Mouse (Mus musculus) ES-E14 (cell line): ENCODE data around the gene Cela2a. TPM values are rescaled to one million over a fixed set of nuclear protein-coding genes. Genes with fewer than 3 reads are reported as not detected.

Source experiments
- DNase-seq: peaks from one replicate; pipeline ENCODE4 v3.0.0-alpha.2; 2013; ENCODE audit warnings: low read depth, low spot score
- H3K27ac ChIP-seq: 2 replicates; pipeline ENCODE4 v1.5.1; 2012; ENCODE audit warnings: low read depth, mild to moderate bottlenecking, low read length, moderate library complexity, mixed read lengths; ENCODE audit not compliant: poor library complexity, insufficient read depth, severe bottlenecking
- H3K36me3 ChIP-seq: 2 replicates; pipeline ENCODE4 v1.6.1; 2012; ENCODE audit warnings: mild to moderate bottlenecking, low read length, moderate library complexity, mixed read lengths; ENCODE audit not compliant: control insufficient read depth, poor library complexity, insufficient read depth, severe bottlenecking
- H3K4me1 ChIP-seq, 2 experiments: fragments of 150-350 bp in 1 of 2; sonication (generic) in 1 of 2; 2 replicates each; pipeline ENCODE4 v1.6.1; 2012; ENCODE audit warnings: low read length in 2 of 2, mild to moderate bottlenecking in 1 of 2, mixed read lengths in 1 of 2; ENCODE audit not compliant: control insufficient read depth in 2 of 2, insufficient read depth in 2 of 2, poor library complexity in 1 of 2
- H3K4me3 ChIP-seq, 2 experiments: fragments of 150-350 bp in 1 of 2; sonication (generic) in 1 of 2; 2 replicates each; pipeline ENCODE4 v1.5.1; 2012; ENCODE audit warnings: low read length in 2 of 2, low read depth in 1 of 2, mild to moderate bottlenecking in 1 of 2, mixed read lengths in 1 of 2; ENCODE audit not compliant: insufficient read depth in 1 of 2, poor library complexity in 1 of 2, severe bottlenecking in 1 of 2
- H3K9ac ChIP-seq: 2 replicates; pipeline ENCODE4 v1.6.1; 2012; ENCODE audit warnings: low read depth, mild to moderate bottlenecking, low read length, mixed read lengths; ENCODE audit not compliant: poor library complexity, insufficient read depth, severe bottlenecking
- H3K9me3 ChIP-seq: fragments of 150-350 bp; sonication (generic); 2 replicates; pipeline ENCODE4 v1.6.1; 2012; ENCODE audit warnings: low read depth, mild to moderate bottlenecking, low read length; ENCODE audit not compliant: control insufficient read depth, insufficient read depth
- CHD2 ChIP-seq: IDR thresholded peaks from 2 replicates; pipeline ENCODE4 v1.6.1; 2014; ENCODE audit warnings: mild to moderate bottlenecking, low read depth, low read length, inconsistent platforms
- HCFC1 ChIP-seq: IDR thresholded peaks from 2 replicates; pipeline ENCODE4 v1.6.1; 2012; ENCODE audit warnings: low read length, inconsistent platforms, borderline replicate concordance; ENCODE audit not compliant: insufficient read depth
- MAFK ChIP-seq: IDR thresholded peaks from 2 replicates; pipeline ENCODE4 v1.6.1; 2014; ENCODE audit warnings: mild to moderate bottlenecking, low read depth, low read length, inconsistent platforms; ENCODE audit not compliant: insufficient read depth
- ZC3H11A ChIP-seq: IDR thresholded peaks from 2 replicates; pipeline ENCODE4 v1.6.1; 2012; ENCODE audit warnings: low read depth, mild to moderate bottlenecking, inconsistent platforms, low read length, borderline replicate concordance
- ZNF384 ChIP-seq: IDR thresholded peaks from 2 replicates; pipeline ENCODE4 v1.6.1; 2012; ENCODE audit warnings: low read depth, low read length, inconsistent platforms
- in situ Hi-C, 2 experiments: fragments of 600-800 bp; cut with MboI; formaldehyde crosslinking; loops; one replicate each; pipeline ENCODE4 v1.15.1; 2025; ENCODE audit warnings: low sequenced_read_pairs in 2 of 2, inconsistent platforms in 1 of 2; ENCODE audit not compliant: unreplicated experiment in 2 of 2
- total RNA-seq: library from RNA; depleted of rRNA; stranded (reverse); fragments of 300-350 nt; gene quantifications from 2 replicates; pipeline ENCODE4 v1.2.3, GENCODE M21; 2012; rRNA removed

Gene Cela2a
- total RNA-seq, 1 experiment = 8.2 TPM

DNA sequence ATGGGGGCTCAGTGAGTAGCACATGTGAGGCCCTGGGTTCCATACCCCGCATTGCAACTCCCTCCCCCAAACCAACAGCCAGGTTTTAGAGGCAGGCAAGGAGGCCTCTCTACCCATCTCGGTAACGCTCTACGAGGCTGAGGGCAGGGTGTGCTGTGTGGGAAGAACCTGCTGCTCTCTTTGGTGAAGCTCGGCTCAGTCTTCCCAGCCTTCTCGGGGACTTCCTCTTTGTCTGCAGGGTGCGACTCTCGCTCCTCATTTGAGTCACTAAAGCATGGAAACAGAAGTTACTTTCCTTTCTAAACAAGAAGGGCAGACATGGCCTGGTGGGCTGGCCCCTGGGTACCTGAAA lies 59.7 kb downstream of the Cela2a start:
- H3K4me3 ChIP-seq = no peak overlapping the region
- H3K27ac ChIP-seq = no peak overlapping the region; the same call in 1 of the 2 replicates
- no peaks in the 10 kb centered on the region for H3K9me3 ChIP-seq
- peaks cover 32% of the 10 kb centered on the region for H3K36me3 ChIP-seq
- no peak overlapping the region for H3K9ac ChIP-seq
- no peak for DNase-seq
- no peak for TF ChIP-seq ZNF384
- no peak for TF ChIP-seq CHD2
- no peak for TF ChIP-seq MAFK
- TF ChIP-seq HCFC1 = no peak
- H3K4me1 ChIP-seq = peaks cover 0 to 5% of the 10 kb centered on the region in 2 experiments; a peak in 2 of 4 replicates
- in situ Hi-C loops = no loop called here

DNA sequence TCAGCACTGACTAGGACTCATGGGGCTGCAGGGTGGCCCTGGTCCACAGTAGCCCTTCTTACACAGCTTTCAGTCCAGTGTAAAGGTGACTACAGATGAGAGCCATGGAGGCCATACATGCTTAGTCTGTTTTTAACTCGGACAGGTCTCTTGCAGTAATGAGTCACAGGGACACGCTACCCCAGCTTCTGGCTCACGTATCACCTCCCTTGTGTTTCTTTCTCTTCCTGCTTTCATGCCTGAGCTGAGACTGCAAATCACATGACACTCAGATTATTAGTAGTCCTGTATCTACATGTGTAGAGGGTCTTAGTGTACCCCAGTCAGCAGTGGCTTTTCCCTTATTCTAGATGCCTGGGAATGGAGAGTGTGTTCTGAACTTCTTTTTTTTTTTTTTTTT lies 61.0 kb downstream of the Cela2a start:
- Histone ChIP-seq H3K9me3 (no peaks in the 10 kb centered on the region), H3K4me1 (peaks cover 0 to 5% of the 10 kb centered on the region in 2 experiments; a peak in 2 of 4 replicates)
- in situ Hi-C loops = no loop called here

More for the DNA sequence above, 61.0 kb downstream of the Cela2a start:
- TF ChIP-seq ZC3H11A (no peak), CHD2 (no peak), HCFC1 (no peak), ZNF384 (no peak), MAFK (no peak)
- H3K9ac ChIP-seq = no peak overlapping the region
- DNase-seq = no peak
- H3K36me3 ChIP-seq = peaks cover 25% of the 10 kb centered on the region
- no peak overlapping the region for H3K27ac ChIP-seq
- no peak overlapping the region for H3K4me3 ChIP-seq

Other genes starting within 250 kb of the Cela2a start
- 71.3 and 112 TPM in 2 replicates for gene Fblim1, start 220.1 kb downstream of the Cela2a start, total RNA-seq
- 3.9 and 10.1 TPM in 2 replicates for gene Tmem82, start 207.5 kb downstream of the Cela2a start, total RNA-seq
- 0.76 and 0.79 TPM in 2 replicates for gene Slc25a34, start 202.3 kb downstream of the Cela2a start, total RNA-seq
- 6.2 and 6.8 TPM in 2 replicates for gene Plekhm2, start 161.3 kb downstream of the Cela2a start, total RNA-seq
- gene Rsc1a1, start 140.6 kb downstream of the Cela2a start, total RNA-seq = 10.5 and 13.3 TPM in 2 replicates
- gene Ddi2, start 102.7 kb downstream of the Cela2a start, total RNA-seq = 42.0 and 48.5 TPM in 2 replicates
- gene Agmat, start 79.5 kb downstream of the Cela2a start, total RNA-seq = 0.62 and 1.3 TPM in 2 replicates
- gene Dnajc16, start 35.2 kb downstream of the Cela2a start, total RNA-seq = 12.1 and 19.3 TPM in 2 replicates
- gene Casp9, start 32.5 kb downstream of the Cela2a start, total RNA-seq = 5.5 and 6.1 TPM in 2 replicates
- not detected in 2 replicates for gene Ctrc, start 20.2 kb upstream of the Cela2a start, total RNA-seq
- gene Efhd2, start 48.8 kb upstream of the Cela2a start, total RNA-seq = 6.2 and 9.2 TPM in 2 replicates
- 0.49 and 0.74 TPM in 2 replicates for gene Fhad1, start 188.9 kb upstream of the Cela2a start, total RNA-seq